Mouse (Mus musculus): ENCODE results near the gene Tmtc2.

Tmtc2 gene

DNA sequence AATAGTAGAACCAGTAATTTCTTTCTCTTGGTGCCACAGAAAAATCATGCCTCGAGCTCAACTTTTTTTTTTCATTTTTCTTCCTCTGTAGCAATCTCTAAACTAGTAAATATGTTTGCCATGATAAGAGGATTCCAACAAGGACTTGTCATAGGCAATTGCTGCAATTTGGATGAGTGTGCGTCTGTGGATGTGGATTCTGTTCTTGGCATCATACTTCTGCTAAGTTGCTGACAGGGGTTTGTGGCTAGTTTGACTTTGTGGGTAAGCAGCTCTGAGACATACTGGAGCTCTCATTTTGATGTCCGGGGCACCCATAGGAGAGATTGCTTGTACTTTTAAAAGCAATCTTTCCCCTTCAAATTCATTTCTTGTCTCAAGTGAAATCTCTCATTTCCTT is 432.1 kb downstream of the Tmtc2 start:
- no peak for DNase-seq
